10 mouse cellular contexts compared by ENCODE assay signal in the genomic region with DNA sequence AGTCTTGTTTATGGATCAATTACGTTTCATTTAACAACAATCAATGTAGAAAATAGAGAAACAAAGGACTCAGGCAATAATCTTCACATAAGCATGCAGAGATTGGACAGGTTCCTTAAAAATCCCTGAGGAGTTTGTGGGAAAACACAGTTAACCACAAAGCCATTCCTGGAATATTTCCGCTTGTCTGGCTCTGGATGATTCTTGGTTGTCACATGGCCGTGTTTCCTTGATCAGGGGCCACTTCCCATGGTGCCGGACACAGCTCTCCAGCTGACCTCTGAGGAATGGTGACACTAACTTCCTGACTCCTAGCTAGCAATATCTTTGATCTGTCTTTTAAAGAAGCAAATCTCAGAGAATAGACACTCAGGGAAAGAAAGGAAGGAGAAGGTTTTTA.
DNase-seq lines count a peak whose midpoint lies in the region; ATAC-seq and TF ChIP-seq lines count a peak whose summit lies in the region.
"Had no signal": no experiment of that assay in that cellular context is flagged by ENCODE, and none has a peak within 500 bp of the region (broad histone marks: within the 10 kb centered on the region; RNA-seq: fewer than 3 reads in every experiment).

No protein-coding gene starts in this region.

- no peak overlapping the region for H3K27ac ChIP-seq in hindbrain, postnatal 0 days
- H3K27ac ChIP-seq in hindbrain, embryonic 13.5 days = no peak overlapping the region
- H3K27ac ChIP-seq in lung, postnatal 0 days (ENCODE audit: low read length) = peak overlapping the region; percentile 38; the same call in 1 of the 2 replicates

- TF ChIP-seq EP300 in lung, postnatal 0 days (IDR thresholded peaks at IDR 0.05) = peak; percentile 55

- 37% methylated on average over 4 of the region's 4 CpGs for WGBS in hindbrain, postnatal 0 days
- 55% methylated on average over 4 of the region's 4 CpGs for WGBS in hindbrain, embryonic 13.5 days
- WGBS in lung, postnatal 0 days = 36% methylated on average over 4 of the region's 4 CpGs

- no peaks in the 10 kb centered on the region for H3K9me3 ChIP-seq in hindbrain, postnatal 0 days (ENCODE audit: low read length)
- H3K9me3 ChIP-seq in hindbrain, embryonic 13.5 days = no peaks in the 10 kb centered on the region
- H3K9me3 ChIP-seq in lung, postnatal 0 days (ENCODE audit: low read length) = no peaks in the 10 kb centered on the region

- peak; percentile 26 for DNase-seq in hindbrain, postnatal 0 days (ENCODE audit: low spot score)
- peak; percentile 22 for DNase-seq in adrenal gland, postnatal 10 days
- peak; percentile 76 to 78 for DNase-seq in heart, adult 9 months (ENCODE audit: low spot score in 2 of 2)
- peak; percentile 42 for DNase-seq in lung, postnatal 0 days (ENCODE audit: low spot score)
- DNase-seq in thymus, postnatal 0 days (ENCODE audit: low spot score) = no peak
- DNase-seq in left cerebral cortex, adult 11 months (ENCODE audit: low spot score) = no peak
- DNase-seq: right cerebral cortex, postnatal 25 days had no signal

- no peak for ATAC-seq in hindbrain, postnatal 0 days
- ATAC-seq in hindbrain, embryonic 13.5 days (ENCODE audit: low FRiP score) = no peak
- 0 out of 2 replicates have a peak, but pooled peaks have one; percentile 49 for ATAC-seq in lung, postnatal 0 days
- ATAC-seq in cerebellum, adult (ENCODE audit: insufficient number of reproducible peaks, low FRiP score, low TSS enrichment) = no peak
- ATAC-seq: midbrain, embryonic 16.5 days had no signal

- TF ChIP-seq CTCF in hindbrain, postnatal 0 days (IDR thresholded peaks at IDR 0.05; ENCODE audit: low read depth) = no peak
- no peak for TF ChIP-seq CTCF in lung, postnatal 0 days (IDR thresholded peaks at IDR 0.05)

- H3K4me3 ChIP-seq in hindbrain, postnatal 0 days (ENCODE audit: low read length) = no peak overlapping the region
- no peak overlapping the region for H3K4me3 ChIP-seq in hindbrain, embryonic 13.5 days
- H3K4me3 ChIP-seq in lung, postnatal 0 days (ENCODE audit: low read depth, low read length) = no peak overlapping the region

- no peaks in the 10 kb centered on the region for H3K4me1 ChIP-seq in hindbrain, postnatal 0 days (ENCODE audit: insufficient read depth, low read length)
- H3K4me1 ChIP-seq in hindbrain, embryonic 13.5 days (replicated peaks) = no peaks in the 10 kb centered on the region
- H3K4me1 ChIP-seq in lung, postnatal 0 days (ENCODE audit: insufficient read depth, low read depth, low read length) = no peaks in the 10 kb centered on the region

- no peak overlapping the region for H3K4me2 ChIP-seq in hindbrain, postnatal 0 days (ENCODE audit: low read depth, low read length)
- no peak overlapping the region for H3K4me2 ChIP-seq in hindbrain, embryonic 13.5 days
- H3K4me2 ChIP-seq in lung, postnatal 0 days (replicated peaks; ENCODE audit: low read depth, low read length) = no peak overlapping the region

- H3K36me3 ChIP-seq in hindbrain, postnatal 0 days (ENCODE audit: insufficient read depth, low read length) = no peaks in the 10 kb centered on the region
- H3K36me3 ChIP-seq in hindbrain, embryonic 13.5 days = no peaks in the 10 kb centered on the region
- H3K36me3 ChIP-seq in lung, postnatal 0 days (ENCODE audit: insufficient read depth, low read length) = no peaks in the 10 kb centered on the region

- H3K9ac ChIP-seq in hindbrain, postnatal 0 days (replicated peaks; ENCODE audit: low read length) = no peak overlapping the region
- no peak overlapping the region for H3K9ac ChIP-seq in hindbrain, embryonic 13.5 days
- no peak overlapping the region for H3K9ac ChIP-seq in lung, postnatal 0 days (replicated peaks; ENCODE audit: low read depth)

- no peaks in the 10 kb centered on the region for H3K27me3 ChIP-seq in hindbrain, postnatal 0 days (ENCODE audit: insufficient read depth, low read length)
- no peaks in the 10 kb centered on the region for H3K27me3 ChIP-seq in hindbrain, embryonic 13.5 days
- no peaks in the 10 kb centered on the region for H3K27me3 ChIP-seq in lung, postnatal 0 days (replicated peaks; ENCODE audit: insufficient read depth, low read length)

Comparison
In these comparisons a context has a peak if more than half of its experiments do, and no peak if none do; other contexts are left out.
1. DNase-seq: peak in hindbrain, postnatal 0 days (single experiment), adrenal gland, postnatal 10 days (single experiment), heart, adult 9 months (2 of 2) and lung, postnatal 0 days (single experiment); none in thymus, postnatal 0 days (single experiment) and left cerebral cortex, adult 11 months (single experiment).